13 mouse cellular contexts compared by ENCODE assay signal in the genomic region with DNA sequence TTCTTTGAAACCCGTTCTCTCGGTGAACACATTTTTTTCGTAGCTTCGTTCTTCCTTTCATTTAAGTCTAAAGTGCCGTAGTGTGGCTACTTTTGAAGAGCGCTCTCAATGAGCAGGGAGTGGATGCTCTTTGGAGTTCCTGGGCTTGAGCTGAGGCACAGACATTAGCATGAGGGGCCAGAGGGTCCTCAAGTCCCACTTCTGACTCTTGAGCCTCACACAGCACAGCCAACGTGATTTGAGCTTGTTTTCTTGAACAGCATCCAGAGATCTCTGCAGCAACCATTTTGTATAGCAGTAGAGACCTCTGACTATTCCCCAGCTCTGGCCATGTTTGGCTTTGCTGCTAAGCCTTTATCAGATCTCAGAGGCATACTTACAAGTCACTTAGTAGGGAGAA.
A peak's percentile ranks its signal among the peaks of the same experiment; 100 is the strongest.
DNase-seq lines count a peak whose midpoint lies in the region; ATAC-seq lines count a peak whose summit lies in the region.
"Had no signal": no experiment of that assay in that cellular context is flagged by ENCODE, and none has a peak within 500 bp of the region (broad histone marks: within the 10 kb centered on the region; RNA-seq: fewer than 3 reads in every experiment).

No protein-coding gene starts in this region.

- ATAC-seq in heart, embryonic 11.5 days (replicated peaks; ENCODE audit: insufficient number of reproducible peaks, low FRiP score, low TSS enrichment): no peak
- ATAC-seq in limb, embryonic 12.5 days (ENCODE audit: insufficient number of reproducible peaks, insufficient read depth, low FRiP score, low TSS enrichment, low read depth): no peak
- no peak for ATAC-seq in neural tube, embryonic 14.5 days (ENCODE audit: low read depth)

- H3K4me1 ChIP-seq in heart, embryonic 11.5 days (ENCODE audit: control insufficient read depth, insufficient read depth, low read length): peaks cover 18% of the 10 kb centered on the region
- peaks cover 26% of the 10 kb centered on the region for H3K4me1 ChIP-seq in limb, embryonic 12.5 days (replicated peaks)
- peaks cover 25% of the 10 kb centered on the region for H3K4me1 ChIP-seq in limb, embryonic 10.5 days
- H3K4me1 ChIP-seq in neural tube, embryonic 14.5 days (ENCODE audit: control insufficient read depth, insufficient read depth, low read length): peaks cover 24% of the 10 kb centered on the region

- H3K9me3 ChIP-seq in heart, embryonic 11.5 days (replicated peaks; ENCODE audit: control insufficient read depth, low read length): no peaks in the 10 kb centered on the region
- H3K9me3 ChIP-seq in limb, embryonic 12.5 days: no peaks in the 10 kb centered on the region
- H3K9me3 ChIP-seq in limb, embryonic 10.5 days (replicated peaks): no peaks in the 10 kb centered on the region
- no peaks in the 10 kb centered on the region for H3K9me3 ChIP-seq in neural tube, embryonic 14.5 days (ENCODE audit: control insufficient read depth, low read length)

- no peak overlapping the region for H3K9ac ChIP-seq in heart, embryonic 11.5 days (ENCODE audit: low read depth, low read length)
- H3K9ac ChIP-seq in limb, embryonic 12.5 days (replicated peaks): no peak overlapping the region
- H3K9ac ChIP-seq in neural tube, embryonic 14.5 days (replicated peaks; ENCODE audit: low read depth, low read length): no peak overlapping the region
- H3K9ac ChIP-seq: liver, embryonic 14.5 days had no signal

- DNase-seq in heart, adult 9 months (ENCODE audit: low spot score in 2 of 2): no peak
- DNase-seq in limb, embryonic 10.5 days (ENCODE audit: low spot score): no peak
- peak; percentile 6 for DNase-seq in lung, postnatal 25 days (ENCODE audit: low spot score)
- no peak for DNase-seq in frontal cortex, adult 2 months (ENCODE audit: extremely low spot score in 1 of 2, low spot score in 1 of 2)
- DNase-seq in right cerebral cortex, postnatal 14 days: no peak
- DNase-seq: B cell, adult 2 months; cerebellum, postnatal 14 days; kidney, postnatal 36 days; thymus, postnatal 36 days had no signal

- WGBS in heart, embryonic 11.5 days (ENCODE audit: insufficient replicate concordance): 48% methylated on average over 7 of the region's 7 CpGs
- 56% methylated on average over 7 of the region's 7 CpGs for WGBS in limb, embryonic 12.5 days
- 65% methylated on average over 7 of the region's 7 CpGs for WGBS in limb, embryonic 10.5 days
- WGBS in neural tube, embryonic 14.5 days: 60% methylated on average over 7 of the region's 7 CpGs

- no peaks in the 10 kb centered on the region for H3K36me3 ChIP-seq in heart, embryonic 11.5 days (ENCODE audit: control insufficient read depth, insufficient read depth, low read length)
- H3K36me3 ChIP-seq in limb, embryonic 12.5 days: no peaks in the 10 kb centered on the region
- no peaks in the 10 kb centered on the region for H3K36me3 ChIP-seq in limb, embryonic 10.5 days
- no peaks in the 10 kb centered on the region for H3K36me3 ChIP-seq in neural tube, embryonic 14.5 days (ENCODE audit: control insufficient read depth, insufficient read depth, low read length)

- no peak overlapping the region for H3K4me2 ChIP-seq in heart, embryonic 11.5 days
- H3K4me2 ChIP-seq in limb, embryonic 12.5 days: peak overlapping the region; percentile 40; the same call in 1 of the 2 replicates
- no peak overlapping the region for H3K4me2 ChIP-seq in neural tube, embryonic 14.5 days (ENCODE audit: low read depth, low read length)

- peak overlapping the region; percentile 18; the same call in 1 of the 2 replicates for H3K27ac ChIP-seq in heart, embryonic 11.5 days (ENCODE audit: low read depth, low read length)
- H3K27ac ChIP-seq in limb, embryonic 12.5 days: peak overlapping the region; percentile 79
- H3K27ac ChIP-seq in limb, embryonic 10.5 days: no peak overlapping the region
- peak overlapping the region; percentile 84 for H3K27ac ChIP-seq in neural tube, embryonic 14.5 days (ENCODE audit: low read depth, low read length)
- H3K27ac ChIP-seq: liver, embryonic 14.5 days had no signal

- H3K4me3 ChIP-seq in heart, embryonic 11.5 days (ENCODE audit: low read depth, low read length): no peak overlapping the region
- no peak overlapping the region for H3K4me3 ChIP-seq in limb, embryonic 12.5 days (replicated peaks)
- no peak overlapping the region for H3K4me3 ChIP-seq in limb, embryonic 10.5 days
- no peak overlapping the region for H3K4me3 ChIP-seq in neural tube, embryonic 14.5 days (ENCODE audit: low read depth, low read length)

- no peaks in the 10 kb centered on the region for H3K27me3 ChIP-seq in heart, embryonic 11.5 days (ENCODE audit: control insufficient read depth, insufficient read depth, low read length)
- H3K27me3 ChIP-seq in limb, embryonic 12.5 days: no peaks in the 10 kb centered on the region
- H3K27me3 ChIP-seq in limb, embryonic 10.5 days (ENCODE audit: low read depth, poor library complexity, severe bottlenecking): no peaks in the 10 kb centered on the region
- H3K27me3 ChIP-seq in neural tube, embryonic 14.5 days (ENCODE audit: control insufficient read depth, insufficient read depth, low read length): no peaks in the 10 kb centered on the region
